Mouse (Mus musculus): ENCODE measurements around the gene Fosl1. TPM values are rescaled to one million over a fixed set of nuclear protein-coding genes. Genes with fewer than 3 reads are reported as not detected.

Fosl1 gene
- polyA plus RNA-seq, 1 experiment from 2014 or later = not detected

DNA sequence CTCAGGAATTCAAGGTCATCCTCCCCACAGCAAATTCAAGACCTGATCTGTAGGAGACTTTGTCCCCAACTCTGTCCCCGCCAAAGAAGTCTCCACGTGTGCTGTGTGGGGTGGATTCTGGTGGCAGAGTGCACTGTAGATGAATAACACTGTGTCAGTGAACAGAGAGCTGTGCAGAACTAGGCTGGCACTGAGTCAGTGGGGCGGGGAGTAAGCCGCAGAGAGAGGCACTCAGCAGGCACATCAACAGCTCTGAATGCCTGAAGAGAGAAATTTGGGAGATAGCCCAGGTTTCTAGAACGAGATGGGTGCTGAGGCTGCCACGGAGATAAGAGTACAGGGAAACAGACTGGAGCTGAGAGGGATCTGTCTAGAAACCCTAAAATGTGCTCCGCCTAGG is 11.7 kb downstream of the Fosl1 start:
- no peak overlapping the region for H3K27ac ChIP-seq (replicated peaks)
- WGBS = 65% methylated on average over 7 of the region's 7 CpGs
- H3K36me3 ChIP-seq = peaks cover 23% of the 10 kb centered on the region
- peaks cover 57% of the 10 kb centered on the region for H3K4me1 ChIP-seq
- no peak overlapping the region for H3K4me3 ChIP-seq (replicated peaks)
- peaks cover 4% of the 10 kb centered on the region; the same call in 1 of the 2 replicates for H3K27me3 ChIP-seq
- H3K9ac ChIP-seq = no peak overlapping the region
- no peaks in the 10 kb centered on the region for H3K9me3 ChIP-seq (replicated peaks)
- H3K4me2 ChIP-seq (replicated peaks) = no peak overlapping the region
- no peak for ATAC-seq (ENCODE audit: insufficient number of reproducible peaks, low FRiP score, low TSS enrichment, low read depth)

GRCm38 (mm10) chr19:5459896-5460295 is 12.5 kb downstream of the Fosl1 start:
- ATAC-seq (ENCODE audit: insufficient number of reproducible peaks, low FRiP score, low TSS enrichment, low read depth) = no peak
- H3K9me3 ChIP-seq (replicated peaks) = no peaks in the 10 kb centered on the region
- H3K36me3 ChIP-seq = peaks cover 25% of the 10 kb centered on the region
- peaks cover 4% of the 10 kb centered on the region; the same call in 1 of the 2 replicates for H3K27me3 ChIP-seq
- H3K9ac ChIP-seq = peak overlapping the region; percentile 66
- H3K4me2 ChIP-seq (replicated peaks) = peak overlapping the region; percentile 86
- peak overlapping the region; percentile 89 for H3K4me3 ChIP-seq (replicated peaks)
- WGBS = 31% methylated on average over 3 of the region's 3 CpGs
- peaks cover 61% of the 10 kb centered on the region for H3K4me1 ChIP-seq
- H3K27ac ChIP-seq (replicated peaks) = peak overlapping the region; percentile 84

DNA sequence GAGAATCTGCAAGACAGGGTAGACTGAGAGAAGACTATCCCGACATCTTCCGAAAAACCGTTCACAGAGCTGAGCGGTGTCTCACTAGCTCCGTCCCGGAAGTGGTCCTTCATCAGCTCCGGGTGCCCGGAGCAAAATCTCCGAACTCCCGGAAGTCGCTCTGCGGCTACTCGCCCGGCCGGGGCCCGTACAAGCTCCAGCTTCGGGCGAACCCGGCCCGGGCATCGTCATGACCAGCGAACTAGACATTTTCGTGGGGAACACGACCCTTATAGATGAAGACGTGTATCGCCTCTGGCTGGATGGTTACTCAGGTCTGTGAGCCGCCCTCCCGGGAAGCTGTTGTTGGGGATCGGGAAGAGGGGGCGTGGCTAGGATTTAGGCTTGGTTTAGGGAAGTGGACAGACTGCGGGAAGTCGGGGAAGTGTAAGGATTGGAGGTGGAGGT is 13.1 kb downstream of the Fosl1 start, which contains the start of gene Fibp:
Gene Fibp (plus strand): TSS at position 151 of the 447 bp plus-strand sequence.
- H3K9ac ChIP-seq = peak within 1 kb of the TSS; percentile 66
- H3K27ac ChIP-seq (replicated peaks) = peak within 1 kb of the TSS; percentile 84
- ATAC-seq (ENCODE audit: insufficient number of reproducible peaks, low FRiP score, low TSS enrichment, low read depth) = peak; percentile 46
- H3K4me2 ChIP-seq (replicated peaks) = peak within 1 kb of the TSS; percentile 86
- H3K4me3 ChIP-seq (replicated peaks) = peak within 1 kb of the TSS; percentile 89
- peaks cover 4% of the 10 kb centered on the region; the same call in 1 of the 2 replicates for H3K27me3 ChIP-seq
- H3K36me3 ChIP-seq = peaks cover 30% of the 10 kb centered on the region
- peaks cover 55% of the 10 kb centered on the region for H3K4me1 ChIP-seq
- WGBS = under 1% methylated on average over 32 of the region's 32 CpGs
- H3K9me3 ChIP-seq (replicated peaks) = no peaks in the 10 kb centered on the region

DNA sequence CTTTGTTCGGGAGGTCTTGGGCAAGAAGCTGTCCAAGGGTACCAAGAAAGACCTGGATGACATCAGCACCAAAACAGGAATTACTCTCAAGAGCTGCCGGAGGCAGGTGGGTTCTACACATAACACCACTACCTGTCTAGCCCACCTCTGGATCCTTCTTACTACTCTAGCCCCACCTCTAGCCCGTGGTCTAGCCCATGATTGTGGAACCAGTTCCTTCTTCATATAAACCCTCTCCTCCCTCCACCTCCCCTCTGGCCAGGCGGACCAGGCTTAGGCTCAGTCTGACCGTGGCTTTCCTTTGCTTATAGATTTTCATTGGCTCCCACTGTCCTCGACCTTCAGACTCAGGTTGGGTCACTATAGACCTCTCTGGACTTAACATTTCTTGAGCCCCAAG is 14.1 kb downstream of the Fosl1 start:
- H3K27me3 ChIP-seq = peaks cover 4% of the 10 kb centered on the region; the same call in 1 of the 2 replicates

DNA sequence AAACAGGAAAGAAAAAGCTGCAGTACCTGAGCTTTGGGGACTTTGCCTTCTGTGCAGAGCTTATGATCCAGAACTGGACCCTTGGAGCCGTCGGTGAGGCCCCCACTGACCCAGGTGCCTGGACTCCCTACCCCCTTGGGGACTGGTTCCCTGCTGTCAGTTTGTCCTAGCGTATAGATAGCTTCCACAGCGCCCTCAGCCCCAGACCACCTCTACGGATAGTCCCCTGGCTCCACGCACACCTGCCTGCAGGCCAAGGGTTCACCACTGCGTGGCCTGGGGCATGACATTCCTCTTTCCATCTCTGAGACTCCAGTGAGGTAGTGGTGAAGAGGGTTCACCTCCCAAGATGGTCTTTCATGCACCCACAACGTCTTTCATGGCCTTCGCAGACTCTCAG is 15.9 kb downstream of the Fosl1 start:
- Histone ChIP-seq H3K4me1 (peaks cover 31% of the 10 kb centered on the region), H3K4me2 (replicated peaks) (no peak overlapping the region), H3K4me3 (replicated peaks) (no peak overlapping the region), H3K9me3 (replicated peaks) (no peaks in the 10 kb centered on the region), H3K36me3 (peaks cover 56% of the 10 kb centered on the region), H3K27me3 (peaks cover 4% of the 10 kb centered on the region; the same call in 1 of the 2 replicates), H3K27ac (replicated peaks) (no peak overlapping the region), H3K9ac (no peak overlapping the region)
- 87% methylated on average over 9 of the region's 9 CpGs for WGBS
- ATAC-seq (ENCODE audit: insufficient number of reproducible peaks, low FRiP score, low TSS enrichment, low read depth) = no peak

More for the DNA sequence above, 14.1 kb downstream of the Fosl1 start:
- 84% methylated on average over 6 of the region's 6 CpGs for WGBS
- no peak for ATAC-seq (ENCODE audit: insufficient number of reproducible peaks, low FRiP score, low TSS enrichment, low read depth)
- peak overlapping the region; percentile 89 for H3K4me3 ChIP-seq (replicated peaks)
- H3K27ac ChIP-seq (replicated peaks) = no peak overlapping the region
- peaks cover 40% of the 10 kb centered on the region for H3K36me3 ChIP-seq
- peak overlapping the region; percentile 86 for H3K4me2 ChIP-seq (replicated peaks)
- 0 out of 2 replicates have a peak overlapping the region, but pooled peaks have one; percentile 66 for H3K9ac ChIP-seq
- H3K4me1 ChIP-seq = peaks cover 45% of the 10 kb centered on the region
- H3K9me3 ChIP-seq (replicated peaks) = no peaks in the 10 kb centered on the region

GRCm38 (mm10) chr19:5463791-5464562 is 16.6 kb downstream of the Fosl1 start:
- peak; percentile 29; the same call in 1 of the 2 replicates for ATAC-seq (ENCODE audit: insufficient number of reproducible peaks, low FRiP score, low TSS enrichment, low read depth)
- peak overlapping the region; percentile 46 for H3K4me2 ChIP-seq (replicated peaks)
- WGBS = 35% methylated on average over 15 of the region's 15 CpGs
- peak overlapping the region; percentile 15; the same call in 1 of the 2 replicates for H3K9ac ChIP-seq
- H3K36me3 ChIP-seq = peaks cover 56% of the 10 kb centered on the region
- peaks cover 2% of the 10 kb centered on the region; the same call in 1 of the 2 replicates for H3K27me3 ChIP-seq
- peak overlapping the region; percentile 31 for H3K4me3 ChIP-seq (replicated peaks)
- H3K27ac ChIP-seq (replicated peaks) = peak overlapping the region; percentile 40
- peaks cover 32% of the 10 kb centered on the region for H3K4me1 ChIP-seq
- no peaks in the 10 kb centered on the region for H3K9me3 ChIP-seq (replicated peaks)

- WGBS = 95% methylated on average over 8 of the region's 8 CpGs
- ATAC-seq (ENCODE audit: insufficient number of reproducible peaks, low FRiP score, low TSS enrichment, low read depth) = no peak
- peaks cover 56% of the 10 kb centered on the region for H3K36me3 ChIP-seq
These were observed 17.7 kb downstream of the Fosl1 start for GRCm38 (mm10) chr19:5465037-5465436.

GRCm38 (mm10) chr19:5466916-5467500 is 19.7 kb downstream of the Fosl1 start:
- WGBS = 93% methylated on average over 6 of the region's 6 CpGs
- H3K9ac ChIP-seq = no peak overlapping the region
- peaks cover 51% of the 10 kb centered on the region for H3K36me3 ChIP-seq
- H3K4me3 ChIP-seq (replicated peaks) = no peak overlapping the region
- H3K4me1 ChIP-seq = peaks cover 14% of the 10 kb centered on the region
- H3K9me3 ChIP-seq (replicated peaks) = no peaks in the 10 kb centered on the region
- no peak for ATAC-seq (ENCODE audit: insufficient number of reproducible peaks, low FRiP score, low TSS enrichment, low read depth)
- no peak overlapping the region for H3K27ac ChIP-seq (replicated peaks)
- no peaks in the 10 kb centered on the region for H3K27me3 ChIP-seq
- H3K4me2 ChIP-seq (replicated peaks) = no peak overlapping the region

More at GRCm38 (mm10) chr19:5465037-5465436, 17.7 kb downstream of the Fosl1 start:
- Histone ChIP-seq H3K4me2 (replicated peaks) (no peak overlapping the region), H3K27ac (replicated peaks) (no peak overlapping the region), H3K4me3 (replicated peaks) (no peak overlapping the region), H3K9ac (no peak overlapping the region), H3K9me3 (replicated peaks) (no peaks in the 10 kb centered on the region), H3K27me3 (no peaks in the 10 kb centered on the region), H3K4me1 (peaks cover 28% of the 10 kb centered on the region)

DNA sequence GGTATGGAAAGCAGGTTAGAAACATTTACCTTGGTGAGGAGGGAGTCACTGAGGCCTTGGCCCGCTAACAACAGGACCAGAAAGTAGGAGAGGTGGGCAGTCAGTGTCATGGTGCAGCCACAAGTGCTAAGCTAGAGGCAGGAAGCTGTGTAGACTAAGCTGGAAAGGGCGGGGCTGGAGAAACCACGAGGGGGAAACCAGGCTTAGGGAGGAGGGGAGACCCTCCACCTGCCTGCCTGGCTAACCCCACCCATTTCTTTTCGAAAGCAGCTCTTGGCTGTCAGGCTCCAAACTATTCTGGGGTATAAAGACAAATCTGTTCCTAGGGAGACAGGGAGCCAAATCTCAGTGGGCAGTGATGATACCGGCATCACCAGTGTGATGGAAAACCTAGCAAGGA is 21.0 kb downstream of the Fosl1 start, which contains the start of gene Ctsw:
Gene Ctsw (minus strand): TSS at position 134 of the 400 bp plus-strand sequence.
- Histone ChIP-seq H3K4me2 (replicated peaks) (no peak within 1 kb of the TSS), H3K4me1 (peaks cover 18% of the 10 kb centered on the region), H3K9me3 (replicated peaks) (no peaks in the 10 kb centered on the region), H3K27me3 (no peaks in the 10 kb centered on the region), H3K9ac (no peak within 1 kb of the TSS), H3K27ac (replicated peaks) (no peak within 1 kb of the TSS), H3K36me3 (peaks cover 39% of the 10 kb centered on the region), H3K4me3 (replicated peaks) (no peak within 1 kb of the TSS)
- 50% methylated on average over 5 of the region's 5 CpGs for WGBS
- no peak for ATAC-seq (ENCODE audit: insufficient number of reproducible peaks, low FRiP score, low TSS enrichment, low read depth)

DNA sequence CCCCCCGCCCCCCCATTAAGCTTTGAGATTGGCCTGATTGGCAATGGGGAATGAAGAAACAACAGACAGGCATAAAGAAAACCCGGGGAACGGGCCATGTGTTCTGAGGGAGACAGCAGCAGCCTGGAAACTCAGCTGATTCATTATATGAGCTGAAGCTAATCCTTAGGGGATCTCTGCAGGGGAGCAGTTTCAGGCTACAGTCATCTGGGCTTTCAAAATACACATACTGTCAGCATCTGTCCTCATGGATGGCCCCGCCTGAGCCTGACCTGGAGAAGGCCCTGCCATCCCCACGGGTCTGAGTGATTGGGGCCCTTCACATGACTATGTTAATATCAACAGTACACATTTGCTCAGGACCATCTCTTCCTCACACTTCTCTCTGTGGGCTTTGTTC is 24.5 kb downstream of the Fosl1 start:
- H3K27me3 ChIP-seq = no peaks in the 10 kb centered on the region
- peaks cover 16% of the 10 kb centered on the region for H3K36me3 ChIP-seq
- peaks cover 35% of the 10 kb centered on the region for H3K4me1 ChIP-seq
- H3K4me3 ChIP-seq (replicated peaks) = no peak overlapping the region
- ATAC-seq (ENCODE audit: insufficient number of reproducible peaks, low FRiP score, low TSS enrichment, low read depth) = no peak
- WGBS = 31% methylated on average over 5 of the region's 5 CpGs
- H3K9ac ChIP-seq = no peak overlapping the region
- no peaks in the 10 kb centered on the region for H3K9me3 ChIP-seq (replicated peaks)
- H3K27ac ChIP-seq (replicated peaks) = peak overlapping the region; percentile 65; the same call in 1 of the 2 replicates
- no peak overlapping the region for H3K4me2 ChIP-seq (replicated peaks)

GRCm38 (mm10) chr19:5472857-5473256 is 25.5 kb downstream of the Fosl1 start:
- peak overlapping the region; percentile 93; the same call in 1 of the 2 replicates for H3K27ac ChIP-seq (replicated peaks)
- H3K27me3 ChIP-seq = no peaks in the 10 kb centered on the region
- H3K9me3 ChIP-seq (replicated peaks) = no peaks in the 10 kb centered on the region
- ATAC-seq (ENCODE audit: insufficient number of reproducible peaks, low FRiP score, low TSS enrichment, low read depth) = no peak
- H3K4me3 ChIP-seq (replicated peaks) = no peak overlapping the region
- peaks cover 42% of the 10 kb centered on the region for H3K4me1 ChIP-seq
- peaks cover 16% of the 10 kb centered on the region for H3K36me3 ChIP-seq
- no peak overlapping the region for H3K9ac ChIP-seq
- H3K4me2 ChIP-seq (replicated peaks) = no peak overlapping the region
- WGBS = 76% methylated on average over 3 of the region's 3 CpGs

All from embryonic facial prominence, embryonic 15.5 days (tissue).